Mouse (Mus musculus) kidney, adult 2 months (tissue): ENCODE results near the gene Gprc5c. TPM values are rescaled to one million over a fixed set of nuclear protein-coding genes. Genes with fewer than 3 reads are reported as not detected.

Experiments used
- DNase-seq: peaks from one replicate; pipeline ENCODE4 v3.0.0; 2021
- H3K27ac ChIP-seq: fragments of 200-500 bp; 2 replicates; pipeline ENCODE4 v1.5.1; 2012; ENCODE audit warnings: low read depth, low read length, control low read depth, inconsistent platforms; ENCODE audit not compliant: insufficient read depth
- H3K27me3 ChIP-seq: fragments of 200-500 bp; replicated peaks from 2 replicates; pipeline ENCODE4 v1.6.1; 2012; ENCODE audit warnings: mild to moderate bottlenecking, moderate library complexity, low read length, inconsistent platforms; ENCODE audit not compliant: control insufficient read depth, insufficient read depth
- H3K36me3 ChIP-seq: fragments of 200-500 bp; 2 replicates; pipeline ENCODE4 v1.6.1; 2012; ENCODE audit warnings: mild to moderate bottlenecking, moderate library complexity, low read length, inconsistent platforms; ENCODE audit not compliant: control insufficient read depth, insufficient read depth
- H3K4me1 ChIP-seq: fragments of 200-500 bp; 2 replicates; pipeline ENCODE4 v1.6.1; 2011; ENCODE audit warnings: low read length; ENCODE audit not compliant: control insufficient read depth, insufficient read depth
- H3K4me3 ChIP-seq: fragments of 200-500 bp; 2 replicates; pipeline ENCODE4 v1.5.1; 2011; ENCODE audit warnings: mild to moderate bottlenecking, low read depth, low read length, control low read depth; ENCODE audit not compliant: insufficient read depth
- CTCF ChIP-seq: fragments of 200-500 bp; conservative IDR thresholded peaks from 2 replicates; pipeline ENCODE4 v1.5.1; 2011; ENCODE audit warnings: low read depth, mild to moderate bottlenecking, control low read depth, low read length, moderate library complexity, mixed read lengths; ENCODE audit not compliant: insufficient read depth, insufficient read length
- POLR2A ChIP-seq: fragments of 200-500 bp; IDR thresholded peaks from one replicate; pipeline ENCODE4 v1.6.1; 2011; ENCODE audit warnings: low read depth, low read length, control low read depth
- WGBS: fragments of 180-500 bp; shearing (Covaris S2); methylation state at CpG from one replicate; pipeline ENCODE4 v1.1.7; 2018; 5-methylcytosine and 5-hydroxymethylcytosine counted together
- polyA plus RNA-seq: library from polyadenylated mRNA; depleted of rRNA; stranded (reverse); fragments of >200 nt; gene quantifications from 2 replicates; pipeline ENCODE4 v1.2.3, GENCODE M21; 2012

Gprc5c gene
- polyA plus RNA-seq, 1 experiment = 241 TPM

DNA sequence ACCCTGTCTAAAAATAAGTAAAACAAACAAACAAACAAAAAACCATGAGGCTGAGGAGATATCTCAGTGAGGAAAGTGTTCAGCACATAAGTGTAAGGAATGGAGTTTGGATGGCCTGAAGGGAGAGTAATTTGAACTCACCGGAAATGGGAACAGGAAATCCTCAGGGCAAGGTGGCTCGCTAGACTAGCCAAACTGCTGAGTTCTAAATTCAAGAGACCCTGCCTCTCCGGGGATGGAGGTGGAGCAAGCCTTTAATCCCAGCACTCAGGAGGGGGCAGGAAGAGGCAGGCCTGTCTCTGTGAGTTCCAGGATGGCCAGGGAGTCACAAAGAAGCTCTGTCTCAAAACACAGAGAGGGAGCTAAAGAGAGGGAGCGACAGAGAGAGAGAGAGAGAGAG lies 40.6 kb upstream of the Gprc5c start:
- no peak for TF ChIP-seq CTCF
- no peak for TF ChIP-seq POLR2A
- H3K4me3 ChIP-seq = no peak overlapping the region
- no peaks in the 10 kb centered on the region for H3K27me3 ChIP-seq
- DNase-seq = no peak
- no peak overlapping the region for H3K27ac ChIP-seq
- H3K4me1 ChIP-seq = no peaks in the 10 kb centered on the region
- WGBS = 52% methylated on average over 4 of the region's 4 CpGs
- no peaks in the 10 kb centered on the region for H3K36me3 ChIP-seq

DNA sequence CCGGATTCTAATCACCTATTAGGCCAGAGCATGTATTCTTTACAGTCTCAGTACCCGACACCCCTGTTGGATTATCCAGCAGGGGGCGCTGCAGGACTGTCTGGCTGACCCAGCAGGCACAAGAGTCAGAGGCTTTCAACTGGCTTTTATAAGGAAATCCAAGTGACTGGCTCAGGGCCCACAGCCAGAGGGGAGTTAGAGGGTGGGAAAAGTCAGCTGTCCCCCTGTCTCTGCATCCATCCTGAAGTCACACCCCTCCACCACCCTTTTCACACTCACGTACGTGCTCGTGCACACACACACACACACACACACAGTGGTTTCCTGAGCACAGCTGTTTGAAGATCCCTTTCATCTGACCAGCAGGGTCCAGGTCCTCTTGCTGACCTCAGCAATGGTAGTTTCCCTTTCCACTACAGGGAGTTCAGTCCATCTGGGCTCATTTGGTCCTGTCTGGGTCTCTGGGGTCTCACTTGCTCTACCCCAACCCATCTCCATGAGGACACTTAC lies 38.2 kb upstream of the Gprc5c start:
- H3K36me3 ChIP-seq = no peaks in the 10 kb centered on the region
- H3K27ac ChIP-seq = no peak overlapping the region
- no peak overlapping the region for H3K4me3 ChIP-seq
- DNase-seq = peak; percentile 93
- WGBS = 11% methylated on average over 6 of the region's 6 CpGs
- no peaks in the 10 kb centered on the region for H3K27me3 ChIP-seq
- H3K4me1 ChIP-seq = no peaks in the 10 kb centered on the region
- TF ChIP-seq CTCF = peak; percentile 89
- no peak for TF ChIP-seq POLR2A

DNA sequence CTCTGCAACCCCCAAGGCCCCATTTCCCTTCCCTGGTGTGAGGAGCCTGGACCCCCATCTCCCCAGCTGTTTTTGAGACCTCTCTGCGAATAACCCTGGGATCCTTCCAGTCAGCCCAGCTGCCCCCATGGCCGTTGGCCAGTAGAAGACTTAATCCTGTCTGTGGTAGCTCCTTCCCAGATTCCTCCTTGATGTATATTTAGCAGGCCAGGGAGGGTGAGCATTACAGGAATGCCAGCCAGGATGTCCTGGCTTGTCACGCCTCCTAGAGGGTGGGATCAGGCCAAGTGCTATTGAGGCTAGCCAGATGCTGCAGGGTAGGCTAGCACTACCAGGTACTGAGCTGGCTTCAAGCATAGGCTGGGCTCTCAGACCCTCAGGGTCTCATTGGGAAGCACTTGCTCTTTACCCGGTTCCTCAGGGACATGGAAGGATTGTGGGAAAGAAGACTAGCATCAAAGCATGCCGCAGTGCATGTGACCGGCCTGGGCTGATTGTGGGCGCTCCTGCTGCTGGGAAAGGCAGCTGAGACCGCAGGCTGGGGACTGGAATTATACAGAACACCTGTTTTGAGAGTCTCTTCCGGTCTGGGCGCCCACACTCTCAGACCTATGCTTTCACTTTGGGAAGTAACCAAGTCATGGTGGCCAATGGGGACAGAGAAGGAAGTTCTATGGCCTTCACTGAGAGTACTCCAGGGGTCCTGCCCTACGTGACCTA lies 35.9 kb upstream of the Gprc5c start:
- H3K36me3 ChIP-seq = no peaks in the 10 kb centered on the region

DNA sequence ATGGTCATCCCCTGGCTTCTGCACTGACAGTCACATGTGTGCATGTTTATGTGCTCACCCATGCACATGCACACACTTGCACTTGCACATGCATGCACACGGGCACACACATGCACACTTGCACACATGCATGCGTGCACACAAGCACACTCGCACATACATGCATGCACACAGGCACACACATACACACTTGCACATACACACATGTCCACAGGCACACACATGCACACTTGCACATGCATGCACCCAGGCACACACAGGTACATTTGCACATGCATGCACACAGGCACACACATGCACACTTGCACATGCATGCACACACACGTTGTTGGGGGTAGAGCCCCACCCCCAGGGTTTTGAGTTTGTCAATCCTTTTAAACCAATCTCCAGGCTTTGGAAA lies 34.0 kb upstream of the Gprc5c start:
- WGBS = 92% methylated on average over 4 of the region's 4 CpGs
- H3K27me3 ChIP-seq = no peaks in the 10 kb centered on the region

More for the DNA sequence above, 35.9 kb upstream of the Gprc5c start:
- no peaks in the 10 kb centered on the region for H3K27me3 ChIP-seq
- H3K4me1 ChIP-seq = no peaks in the 10 kb centered on the region
- TF ChIP-seq CTCF = no peak
- no peak for TF ChIP-seq POLR2A
- no peak overlapping the region for H3K27ac ChIP-seq
- 82% methylated on average over 11 of the region's 11 CpGs for WGBS
- no peak for DNase-seq
- no peak overlapping the region for H3K4me3 ChIP-seq

DNA sequence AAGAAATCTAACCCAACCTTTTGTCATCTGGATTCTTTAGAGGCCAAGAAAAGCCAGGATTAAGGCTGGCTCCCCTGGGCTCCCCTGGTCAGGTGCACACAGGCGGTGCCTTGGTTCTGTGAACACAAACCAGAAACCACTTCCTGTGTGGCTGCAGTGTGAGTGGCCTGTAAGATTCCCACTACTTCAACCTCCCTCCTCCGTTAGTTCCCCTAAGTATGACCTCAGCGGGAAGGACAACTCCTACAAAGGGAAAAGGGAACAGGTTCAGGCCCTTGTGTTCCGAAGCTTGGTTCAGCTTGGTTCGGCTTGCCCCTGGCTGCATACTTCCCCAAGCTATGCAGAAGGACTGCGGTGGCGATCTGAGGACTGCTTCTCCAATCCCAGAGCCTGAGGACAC lies 32.8 kb upstream of the Gprc5c start:
- H3K36me3 ChIP-seq = no peaks in the 10 kb centered on the region
- peak; percentile 31 for DNase-seq
- H3K27me3 ChIP-seq = no peaks in the 10 kb centered on the region
- 78% methylated on average over 7 of the region's 7 CpGs for WGBS
- TF ChIP-seq POLR2A (no peak), CTCF (no peak)
- H3K27ac ChIP-seq = no peak overlapping the region
- no peak overlapping the region for H3K4me3 ChIP-seq
- H3K4me1 ChIP-seq = peaks cover 10% of the 10 kb centered on the region; the same call in 1 of the 2 replicates

More for the DNA sequence above, 34.0 kb upstream of the Gprc5c start:
- Histone ChIP-seq H3K36me3 (no peaks in the 10 kb centered on the region), H3K4me1 (no peaks in the 10 kb centered on the region; the same call in 1 of the 2 replicates), H3K4me3 (no peak overlapping the region), H3K27ac (no peak overlapping the region)
- DNase-seq = no peak
- TF ChIP-seq CTCF (no peak), POLR2A (no peak)

DNA sequence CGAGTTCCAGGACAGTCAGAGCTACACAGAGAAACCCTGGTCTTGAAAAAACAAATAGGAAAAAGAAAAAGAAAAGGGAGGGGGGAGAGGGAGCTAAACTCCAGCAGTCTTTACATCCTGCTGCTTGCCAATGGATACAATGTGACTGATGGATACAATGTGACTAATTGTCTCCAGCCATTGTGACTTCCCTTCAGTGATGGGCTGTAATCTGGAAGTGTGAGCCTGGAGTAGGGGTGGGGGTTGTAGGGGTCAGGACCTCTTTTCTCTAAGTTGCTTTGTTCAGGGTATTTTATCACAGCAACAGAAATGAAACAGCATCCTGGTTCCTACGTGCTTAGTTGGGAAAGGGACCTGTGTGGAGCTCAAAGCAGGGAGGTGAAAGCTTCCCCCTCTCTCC lies 31.8 kb upstream of the Gprc5c start:
- no peak for DNase-seq
- no peaks in the 10 kb centered on the region for H3K36me3 ChIP-seq
- TF ChIP-seq CTCF (no peak), POLR2A (no peak)
- H3K4me1 ChIP-seq = peaks cover 17% of the 10 kb centered on the region; the same call in 1 of the 2 replicates
- no peaks in the 10 kb centered on the region for H3K27me3 ChIP-seq
- no peak overlapping the region for H3K4me3 ChIP-seq
- WGBS = 78% methylated on average over 2 of the region's 2 CpGs
- H3K27ac ChIP-seq = no peak overlapping the region

DNA sequence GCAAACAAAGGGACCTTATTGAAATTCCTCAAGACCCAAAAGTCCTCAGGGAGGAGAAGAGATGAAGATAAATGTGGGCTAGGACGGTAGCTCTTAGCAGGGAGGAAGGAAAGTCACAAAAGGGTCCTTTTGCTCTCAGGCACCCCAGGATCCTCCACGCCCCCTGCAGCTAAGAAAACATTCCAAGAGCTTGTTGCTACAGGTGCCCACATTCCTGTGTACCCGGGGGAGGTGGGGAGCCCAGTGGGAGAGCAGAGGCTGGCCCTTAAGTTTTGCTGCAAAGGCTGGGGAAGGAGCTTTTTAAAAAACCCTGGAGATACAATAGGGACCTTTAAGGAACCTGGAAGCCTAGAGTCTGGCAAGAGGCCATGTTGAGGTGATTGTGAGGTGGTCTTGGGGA lies 30.5 kb upstream of the Gprc5c start:
- DNase-seq = no peak
- TF ChIP-seq POLR2A (no peak), CTCF (no peak)
- H3K4me1 ChIP-seq = peaks cover 17% of the 10 kb centered on the region; the same call in 1 of the 2 replicates
- WGBS = 55% methylated on average over 3 of the region's 3 CpGs
- no peak overlapping the region for H3K4me3 ChIP-seq
- H3K27ac ChIP-seq = no peak overlapping the region
- no peaks in the 10 kb centered on the region for H3K36me3 ChIP-seq
- H3K27me3 ChIP-seq = no peaks in the 10 kb centered on the region
